Mouse (Mus musculus): ENCODE measurements at regions not wholly inside any gene's neighbourhood (a gene's known extent, or its start where the extent isn't known, plus 50 kb on each side); places are given as distances from the start of the nearest gene placed in this dataset.

DNA sequence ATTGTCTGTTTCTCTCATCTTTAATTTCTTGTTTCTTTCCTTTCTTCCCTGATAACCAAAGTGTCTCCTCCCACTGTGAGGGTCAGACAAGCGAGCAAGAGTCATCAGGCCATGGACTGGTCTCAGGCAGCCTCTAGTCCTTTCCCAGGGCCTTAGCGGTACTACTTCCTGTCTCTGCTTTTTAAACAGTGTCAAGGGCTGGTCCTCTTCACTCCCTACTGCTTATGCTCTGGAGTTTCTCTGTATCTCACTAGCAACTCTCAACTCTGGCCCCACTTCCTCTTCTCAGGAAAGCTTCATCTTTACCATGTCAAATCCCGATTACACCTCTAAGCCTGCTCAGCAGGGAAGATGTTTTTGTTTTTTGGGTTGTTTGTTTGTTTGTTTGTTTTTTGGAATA is 124.1 kb downstream of the Pten start:
- no peak for DNase-seq (ENCODE audit: low spot score in 2 of 2)

DNA sequence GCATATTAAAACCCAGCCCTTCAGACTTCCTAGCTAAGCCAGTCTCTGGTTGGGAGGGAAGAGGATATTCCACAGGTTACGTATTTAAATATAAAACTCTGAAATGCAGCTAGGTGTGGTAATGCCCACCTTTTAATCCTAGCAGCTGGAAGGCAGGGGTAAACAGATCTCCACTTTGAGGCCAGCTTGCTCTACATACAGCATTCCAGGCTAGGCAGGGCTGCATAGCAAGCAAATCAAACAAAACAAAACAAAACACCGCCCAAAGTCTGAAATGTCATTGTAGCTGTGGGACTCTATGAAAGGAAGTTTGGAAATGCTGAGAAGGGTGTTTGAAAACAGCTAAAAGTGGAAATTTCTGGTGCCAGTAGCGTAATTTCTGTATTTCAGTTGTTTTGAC is 127.0 kb downstream of the Pten start:
- no peak for DNase-seq (ENCODE audit: low spot score in 2 of 2)

DNA sequence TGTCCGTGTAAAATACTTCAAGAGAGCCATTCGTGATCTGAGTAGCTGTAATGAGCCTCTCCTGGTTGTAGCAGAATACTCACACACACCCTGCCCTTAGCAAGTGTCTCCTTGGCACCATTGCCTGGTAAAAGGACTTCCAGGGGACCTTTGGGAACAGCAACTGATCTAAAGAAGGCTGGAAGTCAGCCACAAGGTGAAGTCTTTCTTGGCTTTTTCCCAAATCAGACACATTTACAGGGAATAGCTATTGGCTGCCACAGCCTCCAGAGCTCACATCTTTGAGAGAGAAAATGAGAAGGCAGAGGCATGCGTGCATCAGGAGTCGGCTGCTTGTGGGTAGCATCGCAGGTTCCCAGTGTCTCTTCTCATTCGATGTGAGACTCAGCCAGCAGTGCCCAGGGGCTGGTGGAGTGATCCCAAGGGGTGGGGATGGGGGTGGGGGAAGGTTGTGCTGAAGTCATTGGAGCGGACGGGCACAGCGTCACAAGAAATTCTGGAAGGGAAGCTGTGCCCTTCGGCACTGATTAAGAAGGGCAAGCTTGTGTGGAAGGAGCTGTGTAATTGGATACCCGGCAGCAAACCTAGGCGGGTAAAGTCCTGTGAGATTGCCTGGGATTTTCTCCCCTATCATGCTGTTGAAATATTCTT is 128.3 kb downstream of the Pten start:
- no peak for DNase-seq (ENCODE audit: low spot score in 2 of 2)

DNA sequence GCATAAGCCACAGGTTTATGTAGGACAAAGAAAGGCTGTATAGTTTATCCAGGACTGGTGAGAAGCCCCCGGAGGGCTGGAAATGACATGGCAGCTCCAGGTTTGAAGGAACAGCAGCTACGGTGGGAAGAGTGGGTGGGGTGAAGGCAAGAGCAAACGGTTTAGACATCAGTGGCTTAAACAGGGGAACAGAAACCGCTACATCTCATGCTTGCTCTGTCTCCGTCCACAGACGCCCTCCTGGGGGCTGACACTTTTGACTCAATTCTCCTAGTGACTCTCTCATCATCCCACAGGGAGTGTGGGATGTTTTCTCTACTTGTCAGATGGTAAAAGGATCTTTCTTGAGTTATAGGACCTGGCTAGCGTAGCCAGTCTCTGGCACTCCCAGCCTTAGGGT is 129.9 kb downstream of the Pten start:
- peak; percentile 29 to 33 for DNase-seq (ENCODE audit: low spot score in 2 of 2)

DNA sequence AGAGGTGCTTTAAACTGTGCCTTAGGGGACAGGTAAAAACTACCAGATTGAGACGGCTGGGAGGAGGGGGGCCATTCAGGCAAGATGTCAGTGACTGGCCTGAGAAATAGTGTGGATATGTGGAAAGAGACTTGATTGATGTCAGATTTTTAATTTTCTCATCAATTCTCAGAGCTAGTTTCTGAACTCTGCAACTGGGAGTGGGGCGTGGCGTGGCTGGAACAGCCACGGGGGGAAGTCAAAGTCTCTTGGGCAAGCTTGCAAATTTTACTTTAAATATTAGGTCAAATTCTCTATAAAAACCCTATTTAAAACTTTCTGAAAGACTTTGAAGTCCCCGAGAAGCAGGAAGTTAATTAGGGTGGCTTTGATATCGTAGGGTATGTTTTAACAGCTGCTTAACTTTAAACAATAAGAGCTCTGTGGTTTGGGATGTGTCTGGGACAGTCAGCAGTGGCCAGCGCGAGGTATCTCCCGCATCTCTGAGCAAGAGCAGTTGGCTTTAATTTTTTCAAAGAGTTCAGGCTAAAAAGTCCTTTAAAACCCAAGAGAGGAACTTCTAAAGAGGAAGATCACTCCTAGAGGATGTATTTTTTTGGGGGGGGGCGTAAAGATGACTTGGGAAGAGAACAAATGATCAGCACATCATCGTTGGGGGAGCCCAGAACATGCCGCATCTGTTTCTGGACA is 131.5 kb downstream of the Pten start:
- no peak for DNase-seq (ENCODE audit: low spot score in 2 of 2)

DNA sequence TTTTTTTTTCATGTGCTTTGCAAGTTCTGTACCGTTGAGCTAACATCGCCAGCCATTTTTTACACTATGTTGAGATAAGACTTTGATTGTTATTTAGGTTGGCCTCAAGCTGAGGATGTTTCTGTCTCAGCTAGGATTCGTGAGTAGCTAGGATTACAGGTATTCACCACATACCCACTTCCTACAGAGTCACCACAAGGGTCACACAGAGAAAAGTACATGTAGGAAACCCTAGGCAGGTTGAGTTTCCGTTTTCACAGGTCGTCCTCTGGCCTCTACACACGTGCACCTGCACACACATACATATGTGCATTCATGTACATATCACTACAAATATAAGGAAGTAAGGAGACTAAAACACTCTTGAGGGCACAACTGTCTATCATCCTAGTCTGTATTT is 133.5 kb downstream of the Pten start:
- DNase-seq (ENCODE audit: low spot score in 2 of 2) = no peak

DNA sequence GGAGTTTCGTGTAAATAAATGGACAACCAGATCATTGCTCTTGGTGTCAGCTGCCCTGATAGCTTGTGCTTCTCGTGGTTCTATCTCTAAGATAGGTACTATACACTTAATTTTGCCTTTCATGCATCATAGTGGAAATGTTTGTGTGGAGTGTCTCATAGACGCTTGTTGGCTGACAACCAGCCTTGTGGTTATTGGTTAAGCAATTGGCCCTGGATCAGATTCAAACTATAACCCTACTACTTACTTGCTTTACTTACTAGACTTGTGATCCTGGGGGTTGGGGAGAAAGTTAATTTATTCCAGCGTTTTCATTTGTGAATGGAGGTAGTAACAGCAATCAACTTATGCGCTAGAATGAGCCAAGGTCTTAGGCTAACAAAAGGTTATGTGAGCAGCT is 135.2 kb downstream of the Pten start:
- no peak for DNase-seq (ENCODE audit: low spot score in 2 of 2)

DNA sequence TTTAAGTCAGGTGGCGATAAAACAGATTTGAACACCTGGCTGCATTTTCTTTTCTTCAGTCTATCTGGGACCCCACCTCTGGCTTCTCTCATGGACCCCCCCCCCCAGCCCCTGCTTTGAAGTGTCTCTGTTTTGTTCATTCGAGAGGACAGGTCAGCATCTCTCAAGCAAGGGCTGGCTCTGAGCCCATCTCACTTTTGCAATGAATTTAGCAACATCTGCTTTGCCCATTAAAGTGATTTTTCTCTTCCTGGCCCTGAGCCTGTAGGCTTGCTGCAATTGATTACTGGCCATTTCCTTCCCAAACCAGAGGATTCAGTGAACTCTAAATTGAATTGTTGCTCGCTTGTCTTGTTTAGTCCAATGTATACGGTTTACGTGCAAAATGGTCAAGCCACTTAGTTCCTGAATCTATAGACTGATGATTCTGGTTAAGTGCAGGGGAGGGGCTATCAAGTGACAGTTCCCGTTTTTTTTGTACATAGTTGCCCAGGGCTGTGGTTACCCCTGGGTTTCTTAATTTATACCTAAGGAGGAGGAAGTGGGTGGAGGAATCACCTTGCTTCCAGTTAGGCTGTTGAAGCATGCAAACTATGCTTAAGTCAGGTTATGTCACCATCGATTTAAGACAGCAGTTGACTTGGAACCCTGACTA is 146.3 kb downstream of the Pten start:
- DNase-seq (ENCODE audit: low spot score in 2 of 2) = peak; percentile 79 to 84

DNA sequence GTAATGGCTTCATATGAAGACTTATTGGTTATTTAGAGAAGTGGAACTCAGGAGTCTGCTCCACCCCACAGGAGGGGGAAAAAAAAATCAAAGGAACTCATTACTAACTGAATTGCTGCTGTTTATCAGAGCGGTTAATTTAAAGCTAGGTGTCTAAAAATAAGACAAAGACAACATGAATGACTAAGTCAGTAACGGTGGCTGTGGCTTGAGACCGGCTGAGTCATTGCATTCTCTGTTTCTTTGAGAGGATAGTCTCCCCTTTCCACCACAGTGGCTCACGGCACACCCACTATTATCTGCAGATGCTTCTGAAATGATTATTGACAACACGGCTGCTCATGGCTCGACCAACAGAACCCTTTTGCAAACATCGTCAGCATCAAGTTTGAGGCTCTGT is 147.2 kb downstream of the Pten start:
- peak; percentile 31 to 47 for DNase-seq (ENCODE audit: low spot score in 2 of 2)

DNA sequence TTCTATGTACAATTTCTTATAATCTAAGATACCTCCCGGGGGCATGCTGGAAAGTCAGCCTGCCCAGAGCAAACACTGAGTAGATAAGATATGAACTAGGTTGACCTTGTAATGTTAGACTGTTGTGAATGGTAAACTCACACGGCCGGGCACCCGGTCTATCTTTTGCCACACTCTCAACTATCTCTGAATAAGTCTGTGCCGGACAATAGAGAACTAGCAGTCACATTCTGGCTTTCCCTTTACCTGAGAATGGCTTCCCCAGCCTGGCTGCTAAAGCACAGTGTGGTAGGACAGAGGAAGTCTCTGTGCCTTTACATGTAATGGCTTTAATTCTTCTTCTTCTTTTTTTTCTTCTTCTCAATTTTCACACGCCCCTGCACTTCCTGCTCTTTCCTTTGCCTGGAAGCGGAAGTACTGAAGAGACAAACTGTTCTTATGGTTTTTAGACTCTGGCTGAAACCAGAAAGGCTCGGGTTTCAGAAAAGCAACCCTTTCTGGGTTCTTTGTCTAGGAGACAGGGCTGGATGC is 148.7 kb downstream of the Pten start:
- DNase-seq (ENCODE audit: low spot score in 2 of 2) = peak; percentile 71 to 73

DNA sequence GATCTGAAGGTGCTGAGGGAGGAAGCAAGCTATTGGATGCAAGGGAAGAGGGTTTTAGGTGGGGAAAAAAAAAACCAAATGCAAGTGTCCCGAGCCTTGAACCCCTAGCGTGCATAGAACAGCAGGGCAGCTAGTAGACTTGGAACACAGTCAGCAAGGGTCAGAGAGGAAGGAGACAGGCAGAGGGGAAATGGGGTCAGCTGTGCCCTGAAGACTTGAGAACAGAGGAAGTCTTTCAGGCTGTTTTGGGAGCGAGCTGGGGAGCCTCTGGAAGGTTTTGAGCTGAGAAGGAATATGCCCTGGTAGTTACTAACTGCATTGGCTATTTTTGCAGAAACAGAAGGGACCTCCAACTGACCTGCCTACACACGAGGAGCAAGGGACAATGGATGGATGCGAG is 149.5 kb downstream of the Pten start:
- peak; percentile 26 to 31 for DNase-seq (ENCODE audit: low spot score in 2 of 2)

DNA sequence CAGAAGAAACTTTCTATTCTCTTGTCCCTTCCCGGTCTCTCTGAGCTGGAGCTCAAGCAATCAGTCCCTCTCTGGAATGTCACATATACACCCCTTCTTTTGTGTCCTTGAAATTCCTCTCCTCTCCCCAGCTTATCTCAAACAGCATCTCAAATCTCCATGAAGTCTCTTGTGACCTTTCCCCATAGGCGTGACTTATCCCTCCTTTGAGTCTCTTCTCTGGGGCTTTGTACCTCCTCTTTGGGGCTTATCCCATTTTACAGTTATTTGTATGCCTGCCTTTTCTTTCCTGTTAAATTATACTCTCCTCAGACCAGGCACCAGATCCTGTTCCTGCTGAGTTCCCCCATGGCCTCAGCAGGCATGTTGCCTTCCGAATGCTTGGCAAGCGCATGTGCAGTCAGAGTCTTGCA is 152.8 kb downstream of the Pten start:
- DNase-seq (ENCODE audit: low spot score in 2 of 2) = no peak

DNA sequence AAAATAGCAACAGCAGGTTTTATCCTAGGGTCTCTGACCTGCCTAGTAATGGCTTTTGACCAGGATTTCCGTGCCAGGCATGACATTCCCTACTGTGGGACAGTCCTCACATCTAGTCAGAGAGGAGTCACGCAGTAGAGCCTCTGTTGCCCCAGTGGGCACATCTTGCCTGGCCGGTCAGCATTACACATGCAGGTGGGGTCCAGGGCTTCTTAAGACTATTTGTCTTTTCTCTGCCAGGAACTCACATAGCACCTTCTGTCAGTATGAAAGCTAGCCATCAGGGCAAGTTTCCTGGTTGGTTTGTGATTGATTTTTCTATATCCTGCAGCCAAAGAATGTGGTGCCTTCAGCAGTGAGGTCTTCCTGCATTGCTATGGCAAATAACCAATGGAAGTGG is 155.0 kb downstream of the Pten start:
- no peak for DNase-seq (ENCODE audit: low spot score in 2 of 2)

DNA sequence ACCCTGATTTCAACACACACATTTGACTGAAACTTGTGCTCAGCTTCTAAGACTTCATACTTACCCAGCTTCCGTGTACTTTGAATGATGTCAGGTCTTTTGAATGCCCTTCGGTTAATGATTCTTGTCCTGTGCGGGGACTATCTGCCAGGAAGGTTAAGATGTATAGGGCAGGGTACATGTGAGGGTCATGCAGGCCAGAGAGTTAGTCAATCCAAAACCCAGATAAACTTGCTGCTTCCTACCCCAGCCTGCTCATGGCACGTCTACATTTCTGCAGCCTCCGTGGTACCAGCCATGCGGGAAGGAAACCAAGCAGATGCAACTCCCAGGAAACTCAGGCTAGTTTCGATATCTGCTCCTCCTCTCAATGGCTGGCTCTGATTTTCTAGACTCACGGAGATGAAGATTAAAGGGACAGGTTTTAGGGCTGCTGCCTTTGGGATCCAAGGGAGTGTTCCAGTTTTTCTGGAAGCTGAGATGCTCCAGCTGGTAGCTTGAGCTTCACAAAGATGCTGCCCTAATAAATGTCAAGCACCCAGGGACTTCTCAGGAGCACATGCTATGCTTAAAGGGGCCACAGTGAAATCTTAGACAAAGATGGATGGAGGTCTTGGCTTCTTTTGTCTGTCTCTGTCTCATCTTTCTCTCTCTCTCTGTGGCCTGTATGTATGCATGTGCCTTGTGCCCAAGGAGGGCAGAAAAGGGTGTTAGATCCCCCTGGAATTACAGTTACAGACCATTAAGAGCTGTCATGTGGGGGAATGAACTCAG is 159.4 kb downstream of the Pten start:
- DNase-seq (ENCODE audit: low spot score in 2 of 2) = no peak

DNA sequence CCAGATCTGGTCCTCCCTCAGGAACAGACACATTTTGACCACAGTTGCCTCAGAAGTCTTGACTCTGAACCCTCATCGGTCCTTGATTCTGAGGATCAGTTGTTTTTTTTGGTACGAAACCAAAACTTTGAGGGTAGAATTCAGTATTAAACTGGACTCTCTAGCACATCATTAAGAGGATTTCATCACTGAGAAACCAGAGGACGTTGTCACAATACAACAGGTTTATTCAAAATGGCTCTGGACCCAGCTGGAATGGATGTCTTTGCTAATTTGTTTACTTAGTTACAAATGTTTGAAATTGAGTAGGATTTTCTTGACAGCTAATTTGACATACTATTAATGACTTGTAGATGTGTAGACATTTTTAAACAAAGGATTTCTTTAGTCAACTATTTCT is 163.7 kb downstream of the Pten start:
- no peak for DNase-seq (ENCODE audit: low spot score in 2 of 2)

DNA sequence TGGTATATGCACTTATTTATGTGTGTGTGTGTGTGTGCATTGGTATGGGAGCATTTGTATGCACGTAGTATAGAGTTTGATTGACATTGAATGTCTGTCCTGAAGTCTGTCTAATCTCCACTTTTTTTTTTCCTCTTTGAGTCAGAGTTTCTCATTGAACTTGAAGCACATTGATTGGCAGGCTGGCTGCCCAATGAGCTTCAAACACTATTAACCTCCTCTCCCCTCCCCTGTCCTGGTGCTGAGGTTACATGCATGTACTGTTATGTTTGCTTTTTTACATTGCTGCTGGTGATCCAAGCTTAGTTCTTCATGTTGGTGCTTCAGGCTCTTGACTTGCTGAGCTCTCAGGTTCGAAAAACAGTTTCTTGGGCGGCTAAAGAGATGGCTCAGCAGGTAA is 166.6 kb downstream of the Pten start:
- DNase-seq (ENCODE audit: low spot score in 2 of 2) = no peak

DNA sequence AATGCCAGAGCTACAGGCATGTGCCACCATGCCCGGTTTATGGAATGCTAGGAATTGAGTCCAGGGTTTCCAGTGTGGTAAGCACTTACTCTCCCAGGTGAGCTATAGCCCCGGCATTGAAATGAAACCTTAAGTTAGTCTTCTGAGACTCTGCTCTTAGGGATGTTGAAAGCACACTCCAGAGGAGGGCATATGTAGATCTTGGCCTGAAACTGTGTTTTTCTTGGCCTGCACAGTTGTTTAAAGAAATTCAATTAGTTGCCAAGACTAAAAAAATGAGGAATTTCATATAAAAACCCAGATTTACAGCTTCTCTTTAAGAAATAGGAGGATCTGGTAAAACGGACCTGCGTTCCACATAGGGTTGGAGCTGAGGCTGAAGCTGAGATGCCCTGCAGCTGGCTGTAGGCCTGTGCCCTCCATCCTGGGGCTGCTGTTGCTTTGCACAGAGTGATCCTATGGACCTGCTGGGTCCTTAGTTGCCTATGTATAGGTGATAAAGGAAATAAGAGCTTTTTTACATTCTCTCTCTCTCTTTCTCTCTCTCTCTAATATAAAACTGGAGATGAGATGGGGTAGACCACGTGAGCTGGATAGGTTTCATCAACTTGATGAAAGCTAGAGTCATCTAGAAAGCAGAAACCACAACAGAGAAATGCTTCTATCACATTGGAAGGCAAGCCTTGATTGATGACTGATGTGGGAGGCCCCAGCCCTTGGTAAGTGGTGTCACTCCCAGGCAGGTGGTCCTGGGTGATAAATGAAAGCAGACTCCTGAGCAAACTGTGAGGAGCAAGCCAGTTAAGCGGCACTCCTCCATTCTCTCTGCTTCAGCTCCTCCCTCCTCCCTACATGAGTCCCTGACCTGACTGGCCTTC is 168.6 kb downstream of the Pten start:
- no peak for DNase-seq (ENCODE audit: low spot score in 2 of 2)

DNA sequence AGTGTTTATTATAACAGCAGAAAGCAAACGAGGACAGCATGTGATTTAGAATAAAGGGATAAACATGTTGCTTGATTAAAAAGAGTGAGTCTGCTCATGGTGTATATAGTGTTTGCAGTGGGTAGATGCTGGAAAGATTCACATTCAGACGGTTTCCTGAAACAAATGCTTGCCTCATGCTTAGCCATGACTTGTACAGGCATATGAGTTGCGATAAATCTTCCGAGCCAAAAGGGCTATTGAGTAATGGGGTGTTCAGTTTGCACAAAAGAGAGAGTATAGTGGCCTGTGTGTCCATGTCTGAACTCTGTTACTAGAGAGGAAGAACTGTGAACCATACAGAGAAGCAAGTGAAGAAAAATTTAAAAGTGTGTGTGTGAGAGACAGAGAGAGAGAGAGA is 169.3 kb downstream of the Pten start:
- DNase-seq (ENCODE audit: low spot score in 2 of 2) = no peak

DNA sequence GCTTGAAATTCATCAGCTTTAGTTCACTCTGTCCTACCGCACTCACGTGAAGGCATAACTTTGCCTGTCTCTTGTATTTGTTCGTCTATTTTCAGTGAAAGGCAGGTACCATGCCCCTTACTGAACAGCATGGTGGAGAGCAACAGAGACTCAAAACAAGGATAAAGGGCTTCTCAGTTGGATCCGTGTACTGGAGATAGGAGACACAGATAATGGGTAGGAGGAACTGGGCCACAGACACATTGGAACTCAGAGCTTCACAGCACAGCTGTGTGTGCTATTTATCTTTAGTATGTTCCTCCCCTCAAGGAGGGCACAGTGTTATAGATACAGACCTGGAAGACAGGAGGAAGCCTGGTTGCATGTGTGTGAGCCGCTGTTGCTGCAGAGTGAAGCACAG is 176.4 kb downstream of the Pten start:
- no peak for DNase-seq (ENCODE audit: low spot score in 2 of 2)

DNA sequence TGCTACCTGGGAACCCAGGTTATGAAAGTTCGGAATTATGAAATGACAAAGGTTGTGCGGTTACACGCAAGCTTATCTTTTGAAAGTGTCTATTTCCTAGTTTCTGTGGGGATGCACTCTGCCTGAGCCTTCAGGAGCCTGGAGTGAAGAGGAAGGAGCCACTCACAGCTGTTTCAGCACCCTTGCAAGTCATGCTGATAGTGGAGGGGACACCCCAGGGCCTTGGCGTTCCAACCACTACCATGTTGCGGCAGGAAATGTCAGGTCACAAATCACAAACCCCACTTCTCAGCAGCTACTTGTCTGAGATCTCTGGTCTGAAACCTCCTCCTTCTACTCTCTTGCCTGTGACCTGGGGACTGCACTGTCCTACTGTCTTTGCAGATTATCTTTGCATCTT is 178.3 kb downstream of the Pten start:
- peak; percentile 83 to 84 for DNase-seq (ENCODE audit: low spot score in 2 of 2)

DNA sequence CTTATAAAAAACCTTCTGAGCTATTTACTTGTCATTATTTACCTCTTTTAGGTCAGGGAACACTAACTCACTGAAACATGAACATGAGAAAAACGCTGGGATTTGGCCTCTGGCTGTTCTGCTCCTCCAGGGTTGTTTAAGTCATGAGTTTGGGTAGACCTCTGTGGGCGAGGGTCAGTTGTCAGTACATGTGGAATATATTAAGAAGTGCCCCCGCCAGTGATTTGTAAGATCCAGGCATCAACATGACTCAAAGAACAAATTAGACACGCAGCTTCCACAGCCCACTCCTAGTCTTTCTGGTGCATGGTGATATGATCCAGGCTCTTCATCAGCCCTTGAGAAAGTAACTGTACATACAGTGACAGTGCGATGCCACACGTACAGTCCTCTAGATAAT is 180.3 kb downstream of the Pten start:
- no peak for DNase-seq (ENCODE audit: low spot score in 2 of 2)

Data from spleen, postnatal 36 days (tissue).